Comparison of ENCODE assay signal across 14 mouse cellular contexts in the genomic region with DNA sequence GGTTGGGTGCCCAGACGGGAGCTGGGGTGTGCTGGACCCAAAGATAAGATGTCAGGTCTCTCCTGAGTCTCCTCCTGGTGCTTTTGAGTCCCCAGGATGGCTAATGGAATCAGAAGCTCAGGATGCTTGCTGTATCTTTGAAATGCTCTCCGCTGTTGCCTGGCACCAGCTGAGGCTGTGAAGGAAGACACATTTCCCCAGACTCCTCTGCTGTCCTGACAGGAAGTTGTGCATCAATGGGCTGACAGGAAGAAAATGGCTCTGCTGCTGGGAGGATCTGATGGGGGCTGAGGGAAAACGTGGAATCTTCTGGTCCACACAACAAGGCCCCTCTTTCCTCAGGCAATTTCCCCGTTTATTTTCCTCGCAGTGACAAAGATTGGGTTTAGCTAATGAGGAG. TPM values are rescaled to one million over a fixed set of nuclear protein-coding genes. Genes with fewer than 3 reads are reported as not detected.
DNase-seq lines count a peak whose midpoint lies in the region; TF ChIP-seq lines count a peak whose summit lies in the region.
"Had no signal": no experiment of that assay in that cellular context is flagged by ENCODE, and none has a peak within 500 bp of the region (broad histone marks: within the 10 kb centered on the region; RNA-seq: fewer than 3 reads in every experiment).

No protein-coding gene starts in this region.

- H3K4me3 ChIP-seq in heart, adult 2 months, result no peak overlapping the region
- H3K4me3 ChIP-seq: limb, embryonic 13.5 days had no signal

- no peaks in the 10 kb centered on the region for H3K79me2 ChIP-seq in heart, adult 2 months (replicated peaks; ENCODE audit: control insufficient read depth, insufficient read depth, low read length)

- no peak for TF ChIP-seq CTCF in heart, adult 2 months (IDR thresholded peaks at IDR 0.05)

- intact Hi-C loops in heart, adult 2 months (cut with DNase I), result no loop called here

- no peaks in the 10 kb centered on the region; the same call in 1 of the 2 replicates for H3K27me3 ChIP-seq in heart, adult 2 months (ENCODE audit: control insufficient read depth, insufficient read depth, low read length)
- H3K27me3 ChIP-seq: limb, embryonic 13.5 days had no signal

- TF ChIP-seq EP300 in heart, adult 2 months (IDR thresholded peaks at IDR 0.05; ENCODE audit: insufficient read depth, low read depth, low read length), result no peak

- H3K4me1 ChIP-seq in heart, adult 2 months (ENCODE audit: control insufficient read depth, insufficient read depth, low read length), result no peaks in the 10 kb centered on the region
- H3K4me1 ChIP-seq: limb, embryonic 13.5 days had no signal

- WGBS in heart, adult 2 months, result 36% methylated on average over 5 of the region's 5 CpGs

- H3K27ac ChIP-seq in heart, adult 2 months, result no peak overlapping the region
- H3K27ac ChIP-seq: limb, embryonic 13.5 days had no signal

- DNase-seq in embryo, embryonic 10 days (ENCODE audit: low spot score), result peak; percentile 36
- no peak for DNase-seq in embryo, embryonic 9.5 days (ENCODE audit: extremely low spot score)
- peak; percentile 46 for DNase-seq in kidney, postnatal 10 days
- no peak for DNase-seq in kidney, adult 9 months
- DNase-seq in right cerebral cortex, adult 2 months (ENCODE audit: low spot score in 2 of 2), result peak; percentile 39 to 44
- no peak for DNase-seq in right cerebral cortex, postnatal 36 days (ENCODE audit: low spot score in 2 of 2)
- peak; percentile 13 for DNase-seq in yolk sac, embryonic 10.5 days (ENCODE audit: low spot score)
- DNase-seq in heart, adult 2 months, result no peak
- DNase-seq: adrenal gland, postnatal 36 days; cerebellum, adult 11 months; kidney, adult 11 months; liver, postnatal 0 days; thymus, adult 2 months had no signal

- TF ChIP-seq POLR2A in heart, adult 2 months (IDR thresholded peaks at IDR 0.05; ENCODE audit: insufficient read depth, low read depth, low read length), result no peak

- no peak overlapping the region for H3K9ac ChIP-seq in heart, adult 2 months (ENCODE audit: low read depth, low read length)
- H3K9ac ChIP-seq: limb, embryonic 13.5 days; liver, postnatal 0 days had no signal

- H3K36me3 ChIP-seq in heart, adult 2 months (ENCODE audit: control insufficient read depth, insufficient read depth, low read length), result no peaks in the 10 kb centered on the region
- H3K36me3 ChIP-seq: limb, embryonic 13.5 days had no signal

RNA-seq across cellular contexts. Expression of a gene that starts 27.0 kb away (rescaled TPM):
- total RNA-seq in heart, adult 2 months (2021), result 1 to 10 TPM; 2.0 to 3.3 TPM
- 0.84 and 2.0 TPM in 2 replicates for polyA plus RNA-seq in heart, adult 2 months (2012; rRNA removed)

Comparison
In these comparisons a context has a peak if more than half of its experiments do, and no peak if none do; other contexts are left out.
1. DNase-seq: peak in embryo, embryonic 10 days (single experiment), kidney, postnatal 10 days (single experiment), right cerebral cortex, adult 2 months (2 of 2) and yolk sac, embryonic 10.5 days (single experiment); none in embryo, embryonic 9.5 days (single experiment), kidney, adult 9 months (single experiment), right cerebral cortex, postnatal 36 days (0 of 2) and heart, adult 2 months (0 of 2).